Mouse (Mus musculus): Measurements from ENCODE around the gene Ibsp.
A peak's percentile ranks its signal among the peaks of the same experiment; 100 is the strongest.

Gene Ibsp

GRCm38 (mm10) chr5:104344526-104345240 lies 45.7 kb downstream of the Ibsp start:
- DNase-seq, result peak; percentile 36 to 56

- DNase-seq, result no peak
Measured at GRCm38 (mm10) chr5:104345241-104345630, 46.3 kb downstream of the Ibsp start.

GRCm38 (mm10) chr5:104351041-104351440 lies 52.1 kb downstream of the Ibsp start:
- no peak for DNase-seq

- DNase-seq, result no peak
Measured at GRCm38 (mm10) chr5:104351874-104352273, 52.9 kb downstream of the Ibsp start.

- no peak for DNase-seq
Measured at GRCm38 (mm10) chr5:104357575-104357974, 58.6 kb downstream of the Ibsp start.

- no peak for DNase-seq
Measured at GRCm38 (mm10) chr5:104358592-104358991, 59.6 kb downstream of the Ibsp start.

- DNase-seq, result peak in 1 of 2 experiments; percentile 51
Measured at GRCm38 (mm10) chr5:104359257-104359656, 60.3 kb downstream of the Ibsp start.
